20 mouse cellular contexts compared by ENCODE assay signal in genomic region chr14:105323448-105323847, GRCm38 (mm10).
DNase-seq lines count a peak whose midpoint lies in the region; ATAC-seq and TF ChIP-seq lines count a peak whose summit lies in the region.
"Had no signal": no experiment of that assay in that cellular context is flagged by ENCODE, and none has a peak within 500 bp of the region (broad histone marks: within the 10 kb centered on the region; RNA-seq: fewer than 3 reads in every experiment).

No protein-coding gene starts in this region.

- no peak overlapping the region for H3K4me3 ChIP-seq in kidney, embryonic 15.5 days (replicated peaks)
- H3K4me3 ChIP-seq in E14TG2a.4 (replicated peaks; ENCODE audit: low read length), result 0 out of 2 replicates have a peak overlapping the region, but pooled peaks have one; percentile 17
- H3K4me3 ChIP-seq: embryonic facial prominence, embryonic 10.5 days; forebrain, embryonic 13.5 days; heart, embryonic 13.5 days had no signal

- H3K4me2 ChIP-seq in kidney, embryonic 15.5 days, result peak overlapping the region; percentile 33
- H3K4me2 ChIP-seq: forebrain, embryonic 13.5 days; heart, embryonic 13.5 days had no signal

- no peaks in the 10 kb centered on the region for H3K36me3 ChIP-seq in kidney, embryonic 15.5 days
- H3K36me3 ChIP-seq in E14TG2a.4 (ENCODE audit: insufficient read depth, low read length), result no peaks in the 10 kb centered on the region
- H3K36me3 ChIP-seq: embryonic facial prominence, embryonic 10.5 days; G1E; heart, embryonic 13.5 days had no signal

- peak overlapping the region; percentile 41; the same call in 1 of the 2 replicates for H3K27ac ChIP-seq in kidney, embryonic 15.5 days
- H3K27ac ChIP-seq: embryonic facial prominence, embryonic 10.5 days; forebrain, embryonic 13.5 days; heart, embryonic 13.5 days had no signal

- DNase-seq in kidney, postnatal 25 days, result no peak
- peak; percentile 7 for DNase-seq in kidney, postnatal 14 days
- DNase-seq in kidney, adult 8-10 months, result no peak
- peak; percentile 79 for DNase-seq in Muller cell, postnatal 12 days (ENCODE audit: inconsistent ontology term)
- DNase-seq in spleen, postnatal 14 days (ENCODE audit: low spot score in 2 of 2), result no peak
- DNase-seq in thymus, postnatal 14 days, result no peak
- DNase-seq: adrenal gland, postnatal 14 days; cerebellum, adult 11-12 months; cerebellum, adult 9-10 months; cerebellum, postnatal 25 days; forebrain, postnatal 0 days; gastrocnemius, postnatal 14 days; heart, postnatal 36 days had no signal

- TF ChIP-seq CTCF in E14TG2a.4 (conservative IDR thresholded peaks at IDR 0.05; ENCODE audit: low read length), result no peak

- H3K9ac ChIP-seq in kidney, embryonic 15.5 days, result no peak overlapping the region
- H3K9ac ChIP-seq: forebrain, embryonic 13.5 days; forebrain, postnatal 0 days; heart, embryonic 13.5 days had no signal

- peak; percentile 40; the same call in 1 of the 2 replicates for ATAC-seq in kidney, embryonic 15.5 days (replicated peaks; ENCODE audit: low FRiP score)
- ATAC-seq: activated CD4-positive, CD25-positive, alpha-beta regulatory T cell, adult 4 months; forebrain, postnatal 0 days had no signal

- H3K9me3 ChIP-seq in kidney, embryonic 15.5 days (replicated peaks), result no peaks in the 10 kb centered on the region
- peaks cover 3% of the 10 kb centered on the region; the same call in 1 of the 2 replicates for H3K9me3 ChIP-seq in E14TG2a.4 (ENCODE audit: low read length)
- H3K9me3 ChIP-seq: forebrain, embryonic 13.5 days; heart, embryonic 13.5 days had no signal

- H3K4me1 ChIP-seq in kidney, embryonic 15.5 days, result peaks cover 3% of the 10 kb centered on the region; the same call in 1 of the 2 replicates
- H3K4me1 ChIP-seq in E14TG2a.4 (replicated peaks; ENCODE audit: low read depth, low read length), result 0 out of 2 replicates have a peak, but pooled peaks cover 4% of the 10 kb centered on the region

- 64% methylated on average over 9 of the region's 9 CpGs for WGBS in kidney, embryonic 15.5 days

- no peaks in the 10 kb centered on the region for H3K27me3 ChIP-seq in kidney, embryonic 15.5 days
- no peaks in the 10 kb centered on the region for H3K27me3 ChIP-seq in E14TG2a.4 (ENCODE audit: insufficient read depth, low read length)
- H3K27me3 ChIP-seq: forebrain, embryonic 13.5 days; heart, embryonic 13.5 days had no signal

Comparison
In these comparisons a context has a peak if more than half of its experiments do, and no peak if none do; other contexts are left out.
1. DNase-seq: peak in kidney, postnatal 14 days (single experiment) and Muller cell, postnatal 12 days (single experiment); none in kidney, postnatal 25 days (0 of 2), kidney, adult 8-10 months (0 of 2), spleen, postnatal 14 days (0 of 2) and thymus, postnatal 14 days (single experiment).